Mouse (Mus musculus) heart, adult 9 months (tissue): Measurements from ENCODE around the gene Jpt2.
"Not testable (repeated sequence)": the region's sequence is repeated elsewhere in the genome, so short reads cannot be mapped to it uniquely, and the experiment has no call there.

Experiments used
- DNase-seq, 2 experiments: peaks; one replicate each; pipeline ENCODE4 v3.0.0; 2022; ENCODE audit warnings: low spot score in 2 of 2

Gene Jpt2

GRCm38 (mm10) chr17:24960135-24960851 is at the start of gene Jpt2:
Jpt2 (minus strand) TSS chr17:24960689.
- peak in 1 of 2 experiments; percentile 98 for DNase-seq

DNA sequence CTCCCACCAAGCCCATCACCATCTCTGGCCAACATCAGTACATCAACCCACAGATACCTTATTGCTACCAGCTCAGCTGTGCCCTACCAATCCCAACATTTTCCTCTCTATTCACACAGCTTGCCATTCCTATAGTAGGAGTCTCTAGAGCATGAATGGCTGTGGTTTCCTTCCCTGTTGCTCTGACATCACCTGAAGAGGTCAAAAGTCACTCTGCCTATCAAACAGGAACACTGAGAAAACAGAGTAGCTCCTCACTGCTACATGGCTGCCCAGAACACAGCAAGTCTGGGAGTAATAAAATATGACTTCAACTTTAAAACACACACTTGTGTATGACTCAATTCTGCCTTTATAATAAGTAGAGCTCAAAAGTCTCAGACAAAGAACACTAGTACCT is 47.0 kb upstream of the Jpt2 start:
- no peak for DNase-seq

DNA sequence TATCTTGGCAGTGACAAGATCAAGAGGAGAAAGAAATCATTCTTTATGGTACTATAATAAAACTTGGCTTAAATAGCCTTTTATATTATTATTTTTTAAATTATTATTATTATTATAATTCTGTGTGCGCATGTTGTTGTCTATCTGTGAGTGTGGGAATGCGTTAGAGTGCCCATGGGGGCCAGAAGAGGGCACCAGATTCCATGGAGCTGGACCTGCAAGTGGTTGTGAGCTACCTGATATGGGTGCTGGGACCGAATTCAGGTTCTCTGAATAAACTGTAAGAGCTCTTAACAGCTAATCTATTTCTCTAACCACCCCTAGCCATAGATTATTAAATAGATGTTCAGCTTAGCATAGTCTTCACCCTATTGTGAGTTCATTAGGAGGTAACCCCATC is 44.6 kb upstream of the Jpt2 start:
- DNase-seq = no peak

- DNase-seq = no peak
These were observed 34.2 kb upstream of the Jpt2 start for GRCm38 (mm10) chr17:24994721-24995120.

DNA sequence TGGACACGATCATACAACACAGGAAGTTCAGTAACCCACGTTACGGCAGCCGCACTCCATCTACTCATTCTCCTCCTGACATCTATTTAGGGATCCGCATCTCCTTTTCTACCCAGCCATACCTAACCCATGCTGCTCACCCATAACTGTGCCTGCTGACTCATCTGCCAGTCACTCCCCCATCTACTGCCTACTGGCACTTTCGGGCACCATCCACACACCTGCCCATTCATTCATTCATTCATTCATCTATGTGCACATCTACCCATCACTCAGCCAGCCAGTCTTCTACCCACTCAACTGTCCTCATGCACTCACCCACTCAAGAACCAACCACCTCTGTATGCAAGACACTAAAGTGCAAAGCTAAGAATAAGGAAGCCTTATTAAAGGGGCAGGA is 26.7 kb upstream of the Jpt2 start:
- DNase-seq = no peak

GRCm38 (mm10) chr17:24960852-24961715 is 595 bp upstream of the Jpt2 start:
- peak in 1 of 2 experiments; percentile 99 for DNase-seq

DNA sequence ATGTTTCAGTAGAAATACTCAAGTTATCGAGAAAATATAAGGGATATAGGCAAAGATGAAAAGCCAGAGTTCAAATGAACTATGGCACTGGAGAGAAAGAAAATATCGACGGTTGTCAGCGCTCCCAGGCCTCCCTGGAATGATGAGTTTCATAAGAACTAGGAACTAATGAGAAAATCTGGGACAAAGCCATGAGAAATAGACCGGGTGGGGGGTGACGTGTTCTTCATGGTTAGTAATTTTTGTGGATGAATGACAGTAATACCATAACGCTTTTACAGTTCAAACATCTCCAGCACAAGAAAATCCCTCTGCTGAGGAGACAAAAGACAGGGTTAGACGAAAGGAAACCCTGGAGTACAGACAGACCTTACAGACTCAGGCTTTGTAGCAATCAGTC is 1.1 kb downstream of the Jpt2 start:
- DNase-seq = peak in 1 of 2 experiments; percentile 5

- no peak for DNase-seq
These were observed 7.2 kb downstream of the Jpt2 start for GRCm38 (mm10) chr17:24953291-24953690.

DNA sequence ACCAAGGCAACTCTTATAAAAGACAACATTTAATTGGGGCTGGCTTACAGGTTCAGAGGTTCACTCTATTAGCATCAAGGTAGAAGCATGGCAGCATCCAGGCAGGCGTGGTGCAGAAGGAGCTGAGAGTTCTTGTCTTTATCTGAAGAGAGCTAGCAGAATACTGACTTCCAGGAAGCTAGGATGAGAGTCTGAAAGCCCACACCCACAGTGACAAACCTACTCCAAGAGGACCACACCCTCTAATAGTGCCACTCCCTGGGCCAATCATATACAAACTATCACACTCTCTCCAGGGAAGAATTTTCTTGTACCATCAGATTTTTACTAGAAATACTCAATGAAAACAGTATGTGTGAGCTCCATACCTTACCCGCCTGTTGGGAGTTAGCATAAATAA is 9.8 kb downstream of the Jpt2 start:
- no peak for DNase-seq

DNA sequence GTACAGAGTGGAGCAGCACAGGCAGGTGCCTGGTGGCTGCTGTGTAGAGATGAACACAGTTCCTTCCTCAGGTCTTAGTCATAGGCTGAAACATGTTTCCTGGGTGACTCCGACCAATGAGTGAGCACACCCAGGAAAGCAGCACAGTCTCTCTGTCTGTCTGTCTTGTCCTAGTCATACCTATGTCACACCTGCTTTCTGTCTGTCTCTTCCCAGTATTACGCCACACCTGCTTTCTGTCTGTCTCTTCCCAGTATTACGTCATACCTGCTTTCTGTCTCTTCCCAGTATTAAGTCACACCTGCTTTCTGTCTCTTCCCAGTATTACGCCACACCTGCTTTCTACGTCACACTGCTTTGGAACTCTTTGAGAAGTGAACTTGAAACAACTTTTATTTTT is 12.3 kb downstream of the Jpt2 start:
- DNase-seq = no peak

- not testable (repeated sequence) for DNase-seq
These were observed 16.9 kb downstream of the Jpt2 start for GRCm38 (mm10) chr17:24943589-24943988.

- no peak for DNase-seq
These were observed 17.5 kb downstream of the Jpt2 start for GRCm38 (mm10) chr17:24943036-24943435.

- DNase-seq = peak in 1 of 2 experiments; percentile 28
These were observed 18.0 kb downstream of the Jpt2 start for GRCm38 (mm10) chr17:24942453-24942852.

DNA sequence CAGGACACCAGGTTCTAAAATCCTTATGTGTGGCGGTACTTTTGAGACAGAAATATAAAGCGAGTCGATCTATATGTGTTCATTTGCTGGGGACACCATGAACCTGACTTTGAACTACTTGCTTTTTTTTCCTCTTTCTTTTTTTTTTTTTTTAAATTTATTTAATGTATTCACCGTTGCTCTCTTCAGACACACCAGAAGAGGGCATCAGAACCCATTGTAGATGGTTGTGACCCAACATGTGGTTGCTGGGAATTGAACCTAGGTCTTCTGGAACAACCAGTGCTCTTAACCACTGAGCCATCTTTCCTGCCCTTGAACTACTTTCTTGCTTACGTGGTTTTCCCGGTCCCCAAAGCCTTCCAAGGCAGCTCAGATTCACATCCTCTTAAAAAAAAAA is 23.2 kb downstream of the Jpt2 start:
- DNase-seq = no peak

DNA sequence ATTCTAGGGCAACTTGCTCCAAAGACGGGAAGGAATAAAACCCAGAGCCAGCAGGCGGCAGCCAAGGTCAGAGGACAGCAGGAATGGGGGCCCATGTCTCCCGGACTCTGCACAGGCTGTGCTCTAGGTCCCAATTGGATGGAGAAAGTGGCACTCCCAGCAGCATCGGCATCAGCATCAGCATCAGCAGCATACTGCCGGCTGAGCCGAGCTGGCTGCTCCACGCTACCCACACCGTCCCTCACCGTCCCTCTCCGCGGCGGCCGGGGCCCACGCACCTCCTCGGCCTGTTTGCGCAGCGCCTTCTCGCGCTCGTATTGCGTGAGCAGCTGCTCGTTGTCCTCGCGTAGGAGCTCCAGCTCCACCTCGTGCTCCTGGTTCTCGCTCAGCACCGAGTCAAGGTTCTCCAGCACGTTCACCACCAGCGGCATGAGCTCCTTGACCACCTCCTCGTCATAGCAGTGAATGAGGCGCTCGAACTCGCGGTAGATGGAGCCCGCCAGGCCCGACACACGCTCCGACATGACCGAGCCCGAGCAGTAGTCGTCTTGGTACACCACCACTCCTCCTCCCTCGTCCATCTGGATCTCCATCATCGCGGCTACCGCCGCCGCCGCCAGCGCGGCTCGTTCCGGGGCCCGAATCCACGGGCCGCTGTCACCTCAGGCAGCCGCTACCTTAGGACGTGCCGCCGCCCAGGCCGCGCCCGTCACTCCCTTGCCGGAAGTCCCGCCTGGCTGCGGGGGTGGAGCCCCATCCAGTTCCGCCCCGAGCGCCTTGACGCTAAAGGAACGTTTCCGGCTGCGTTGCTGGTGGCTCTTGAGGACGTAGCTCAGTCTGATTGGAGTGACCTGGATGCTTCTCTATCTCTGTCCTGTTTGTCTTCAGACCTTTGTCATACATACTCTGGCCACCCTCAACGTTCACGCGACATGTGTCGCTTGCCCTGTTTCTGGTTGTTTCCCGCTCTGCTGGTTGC is 23.9 kb downstream of the Jpt2 start, which contains the start of gene Mapk8ip3:
Mapk8ip3 (minus strand) TSS at position 719 of the 979 bp plus-strand sequence.
- peak; percentile 92 to 95 for DNase-seq

DNA sequence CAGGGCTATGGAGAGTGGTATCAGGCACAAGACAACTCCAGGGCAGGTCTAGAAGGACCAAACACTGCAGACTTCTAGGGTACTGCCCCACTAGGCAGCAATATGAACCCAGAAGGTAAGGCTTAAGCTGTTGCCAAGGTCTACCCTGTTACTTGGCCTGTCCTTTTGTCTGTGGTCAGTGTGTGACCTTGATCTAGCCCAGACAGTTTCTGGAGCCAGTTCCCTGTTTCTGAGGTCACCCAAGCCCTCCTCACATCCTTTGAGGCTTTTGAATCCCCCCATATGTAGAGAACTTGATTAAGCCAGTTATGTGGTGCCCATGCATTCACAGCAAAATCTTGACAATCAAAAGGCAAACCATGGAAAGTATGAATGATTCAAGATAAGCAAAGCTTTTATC is 24.8 kb downstream of the Jpt2 start:
- no peak for DNase-seq

- DNase-seq = no peak
These were observed 25.6 kb downstream of the Jpt2 start for GRCm38 (mm10) chr17:24934926-24935325.

GRCm38 (mm10) chr17:24933163-24933562 is 27.3 kb downstream of the Jpt2 start:
- DNase-seq = no peak

GRCm38 (mm10) chr17:24932431-24932830 is 28.1 kb downstream of the Jpt2 start:
- no peak for DNase-seq

GRCm38 (mm10) chr17:24929506-24929905 is 31.0 kb downstream of the Jpt2 start:
- DNase-seq = no peak

DNA sequence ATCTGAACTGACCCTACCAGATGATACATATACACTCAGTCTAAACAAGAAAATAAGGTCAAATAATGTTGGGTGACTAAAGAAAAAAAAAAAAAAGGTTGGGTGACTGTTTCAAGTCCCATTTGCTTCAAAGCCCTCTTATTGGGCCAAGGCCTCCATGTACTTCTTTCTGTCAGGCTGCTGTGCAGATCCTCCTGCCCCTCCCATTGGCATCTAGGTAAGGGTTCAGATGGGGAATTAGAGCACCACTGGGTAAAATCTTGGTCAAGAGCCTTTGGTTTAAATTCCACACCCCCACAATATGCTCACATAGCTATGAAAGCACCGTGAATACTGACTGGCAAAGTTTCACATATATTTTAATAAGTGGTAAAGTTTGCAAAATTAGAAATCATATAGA is 37.2 kb downstream of the Jpt2 start:
- DNase-seq = no peak

- no peak for DNase-seq
These were observed 46.5 kb downstream of the Jpt2 start for GRCm38 (mm10) chr17:24913984-24914383.
